Mouse (Mus musculus): ENCODE data around the gene Adgrv1. TPM values are rescaled to one million over a fixed set of nuclear protein-coding genes. Genes with fewer than 3 reads are reported as not detected.

Adgrv1 gene
- polyA plus RNA-seq, 1 experiment from 2014 or later = 2.8 TPM

DNA sequence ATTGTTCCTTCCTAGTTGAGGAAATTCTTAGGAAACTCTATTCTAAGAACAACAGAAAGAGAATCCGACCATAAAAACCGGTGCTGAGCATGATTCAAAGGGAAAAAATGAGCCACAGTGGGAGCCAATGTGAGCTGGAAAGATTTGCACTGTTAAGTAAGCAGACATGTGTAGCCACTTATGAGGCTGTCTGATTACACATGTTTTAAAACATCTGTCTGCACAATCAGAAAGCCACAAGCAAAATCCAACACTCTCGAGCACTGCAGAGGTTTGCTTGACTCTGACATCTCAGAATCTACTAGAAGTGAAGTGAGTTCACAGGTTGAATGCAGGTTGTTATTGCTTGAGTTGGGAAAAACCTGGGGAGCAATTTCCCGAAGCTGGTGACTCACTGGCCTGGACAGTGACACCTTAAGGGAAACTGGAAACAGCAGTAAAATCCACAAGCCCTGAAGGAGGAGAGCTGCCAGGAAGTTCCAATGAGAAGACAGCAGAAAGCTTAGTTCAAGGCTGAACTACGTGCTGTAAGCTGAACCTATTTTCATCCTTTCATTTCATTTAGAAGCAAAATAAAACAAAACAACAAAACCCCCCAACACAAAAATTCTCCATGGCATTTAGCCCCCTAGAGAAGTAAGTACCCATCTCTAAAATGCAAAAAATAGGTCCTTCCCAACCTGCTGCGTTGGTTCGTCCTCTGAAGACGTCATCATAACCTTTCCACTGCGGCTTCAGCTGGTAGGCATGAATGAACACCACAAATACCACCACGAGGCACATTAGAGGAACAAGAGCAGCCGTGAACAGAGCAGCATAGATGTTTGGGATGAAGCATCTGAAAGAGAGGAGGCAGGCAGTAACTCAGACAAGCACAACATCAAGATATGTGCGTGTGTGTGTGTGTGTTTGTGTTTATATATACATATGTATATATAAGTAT lies 450.7 kb downstream of the Adgrv1 start:
- no peak overlapping the region for H3K4me3 ChIP-seq (ENCODE audit: low read depth, low read length)
- no peaks in the 10 kb centered on the region for H3K27me3 ChIP-seq (ENCODE audit: control insufficient read depth, insufficient read depth, low read length)
- 69% methylated on average over 12 of the region's 12 CpGs for WGBS
- H3K27ac ChIP-seq (ENCODE audit: low read length) = peak overlapping the region; percentile 21; the same call in 1 of the 2 replicates
- ATAC-seq (ENCODE audit: insufficient number of reproducible peaks, insufficient read depth, low FRiP score, low read depth) = no peak; the same call in 1 of the 2 replicates
- H3K9me3 ChIP-seq (ENCODE audit: control insufficient read depth, low read depth, low read length) = no peaks in the 10 kb centered on the region
- no peaks in the 10 kb centered on the region for H3K36me3 ChIP-seq (ENCODE audit: control insufficient read depth, insufficient read depth, low read length)
- 0 out of 2 replicates have a peak, but pooled peaks cover 3% of the 10 kb centered on the region for H3K4me1 ChIP-seq (ENCODE audit: control insufficient read depth, insufficient read depth, low read length)
- no peak overlapping the region for H3K4me2 ChIP-seq (replicated peaks; ENCODE audit: low read depth, low read length)
- no peak overlapping the region for H3K9ac ChIP-seq (replicated peaks; ENCODE audit: low read depth, low read length)

DNA sequence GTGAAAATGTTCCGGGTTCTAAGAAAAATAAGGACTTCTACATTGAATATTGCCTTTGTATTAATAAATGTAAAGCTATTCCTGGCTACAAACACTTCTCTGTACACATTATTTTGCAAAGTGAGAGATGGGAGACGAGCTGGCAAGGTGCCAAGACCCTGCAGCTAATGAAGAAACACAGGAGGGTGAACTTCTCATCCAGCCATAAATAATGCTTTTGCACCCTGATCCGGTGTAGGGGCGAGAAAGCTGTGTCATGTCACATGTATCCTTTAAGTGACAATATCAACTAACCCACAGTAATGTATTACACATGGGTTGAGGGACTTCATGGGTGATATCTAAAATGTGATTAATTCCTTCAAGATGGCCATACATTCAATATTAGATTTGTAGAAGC lies 451.5 kb downstream of the Adgrv1 start:
- Histone ChIP-seq H3K4me1 (ENCODE audit: control insufficient read depth, insufficient read depth, low read length) (0 out of 2 replicates have a peak, but pooled peaks cover 3% of the 10 kb centered on the region), H3K4me2 (replicated peaks; ENCODE audit: low read depth, low read length) (no peak overlapping the region), H3K9ac (replicated peaks; ENCODE audit: low read depth, low read length) (no peak overlapping the region), H3K9me3 (ENCODE audit: control insufficient read depth, low read depth, low read length) (no peaks in the 10 kb centered on the region), H3K36me3 (ENCODE audit: control insufficient read depth, insufficient read depth, low read length) (no peaks in the 10 kb centered on the region), H3K4me3 (ENCODE audit: low read depth, low read length) (no peak overlapping the region), H3K27ac (ENCODE audit: low read length) (no peak overlapping the region; the same call in 1 of the 2 replicates), H3K27me3 (ENCODE audit: control insufficient read depth, insufficient read depth, low read length) (no peaks in the 10 kb centered on the region)
- no peak for ATAC-seq (ENCODE audit: insufficient number of reproducible peaks, insufficient read depth, low FRiP score, low read depth)
- WGBS = 60% methylated on average over 4 of the region's 4 CpGs

DNA sequence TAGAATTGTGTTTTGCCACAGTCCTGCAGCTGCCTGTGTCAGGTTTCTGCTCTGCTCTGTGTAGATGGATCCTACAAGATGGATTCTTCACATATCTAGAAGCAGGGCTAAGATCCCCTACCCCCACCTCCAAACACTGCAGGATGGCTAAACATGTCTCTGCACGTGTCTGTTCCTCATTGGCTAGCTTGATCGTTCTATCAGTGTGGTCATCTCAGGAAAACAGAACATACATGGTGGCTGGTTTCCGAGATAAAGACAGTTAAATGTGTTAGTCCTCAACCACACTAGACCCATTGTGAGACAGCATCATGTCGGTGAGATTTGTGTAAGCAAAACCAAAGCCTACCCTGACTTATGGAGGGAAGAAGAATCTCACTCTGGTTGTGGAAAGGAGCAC lies 456.1 kb downstream of the Adgrv1 start:
- 0 out of 2 replicates have a peak, but pooled peaks cover 3% of the 10 kb centered on the region for H3K4me1 ChIP-seq (ENCODE audit: control insufficient read depth, insufficient read depth, low read length)
- no peak overlapping the region for H3K4me2 ChIP-seq (replicated peaks; ENCODE audit: low read depth, low read length)
- H3K9me3 ChIP-seq (ENCODE audit: control insufficient read depth, low read depth, low read length) = no peaks in the 10 kb centered on the region
- ATAC-seq (ENCODE audit: insufficient number of reproducible peaks, insufficient read depth, low FRiP score, low read depth) = no peak
- no peak overlapping the region for H3K27ac ChIP-seq (ENCODE audit: low read length)
- H3K36me3 ChIP-seq (ENCODE audit: control insufficient read depth, insufficient read depth, low read length) = no peaks in the 10 kb centered on the region
- 86% methylated on average over 4 of the region's 4 CpGs for WGBS
- no peak overlapping the region for H3K4me3 ChIP-seq (ENCODE audit: low read depth, low read length)
- H3K9ac ChIP-seq (replicated peaks; ENCODE audit: low read depth, low read length) = no peak overlapping the region
- H3K27me3 ChIP-seq (ENCODE audit: control insufficient read depth, insufficient read depth, low read length) = no peaks in the 10 kb centered on the region

DNA sequence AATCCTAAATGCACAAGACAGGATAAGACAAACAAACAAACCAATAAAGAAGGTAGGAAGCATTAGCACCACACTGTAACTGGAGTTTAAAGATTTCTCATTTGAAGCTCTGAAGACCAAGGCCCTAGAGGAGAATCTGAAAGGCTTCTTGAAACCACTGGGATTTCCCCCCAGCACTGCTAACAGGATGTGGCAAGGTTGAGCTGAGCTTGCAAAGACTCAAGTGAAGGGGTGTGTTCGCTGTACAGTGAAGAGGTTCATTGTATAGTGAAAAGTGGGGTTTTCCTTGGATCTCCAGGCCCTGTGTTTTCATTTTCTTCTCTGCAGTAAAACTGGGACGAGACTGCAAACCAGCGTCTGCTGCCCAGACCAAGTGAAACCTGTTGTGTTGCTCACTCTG lies 456.9 kb downstream of the Adgrv1 start:
- no peak for ATAC-seq (ENCODE audit: insufficient number of reproducible peaks, insufficient read depth, low FRiP score, low read depth)
- WGBS = 73% methylated on average over 3 of the region's 3 CpGs
- no peak overlapping the region for H3K27ac ChIP-seq (ENCODE audit: low read length)
- H3K4me2 ChIP-seq (replicated peaks; ENCODE audit: low read depth, low read length) = no peak overlapping the region
- no peaks in the 10 kb centered on the region for H3K9me3 ChIP-seq (ENCODE audit: control insufficient read depth, low read depth, low read length)
- no peak overlapping the region for H3K9ac ChIP-seq (replicated peaks; ENCODE audit: low read depth, low read length)
- H3K36me3 ChIP-seq (ENCODE audit: control insufficient read depth, insufficient read depth, low read length) = no peaks in the 10 kb centered on the region
- no peaks in the 10 kb centered on the region for H3K4me1 ChIP-seq (ENCODE audit: control insufficient read depth, insufficient read depth, low read length)
- H3K27me3 ChIP-seq (ENCODE audit: control insufficient read depth, insufficient read depth, low read length) = no peaks in the 10 kb centered on the region
- no peak overlapping the region for H3K4me3 ChIP-seq (ENCODE audit: low read depth, low read length)

DNA sequence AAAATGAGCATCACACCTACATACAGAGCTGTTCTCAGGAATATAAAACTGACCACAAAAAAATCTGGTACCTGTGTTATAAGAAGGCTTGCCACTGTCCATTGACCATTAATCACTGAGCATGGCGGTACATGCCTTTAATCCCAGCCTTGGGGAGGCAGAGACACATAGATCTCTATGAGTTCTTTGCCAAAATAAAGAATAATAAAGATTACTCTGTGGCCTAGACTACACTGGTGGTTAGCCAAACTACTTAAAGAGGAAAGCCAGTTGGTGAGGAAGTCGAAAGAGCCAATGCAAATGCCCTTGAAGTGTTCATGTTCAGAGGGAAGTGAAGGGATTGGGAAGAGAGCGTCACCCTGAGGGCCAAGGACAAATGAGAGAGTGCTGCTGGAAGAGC lies 461.8 kb downstream of the Adgrv1 start:
- Histone ChIP-seq H3K4me1 (ENCODE audit: control insufficient read depth, insufficient read depth, low read length) (no peaks in the 10 kb centered on the region), H3K4me3 (ENCODE audit: low read depth, low read length) (no peak overlapping the region), H3K27ac (ENCODE audit: low read length) (peak overlapping the region; percentile 64; the same call in 1 of the 2 replicates), H3K36me3 (ENCODE audit: control insufficient read depth, insufficient read depth, low read length) (no peaks in the 10 kb centered on the region), H3K27me3 (ENCODE audit: control insufficient read depth, insufficient read depth, low read length) (no peaks in the 10 kb centered on the region), H3K9me3 (ENCODE audit: control insufficient read depth, low read depth, low read length) (no peaks in the 10 kb centered on the region), H3K9ac (replicated peaks; ENCODE audit: low read depth, low read length) (no peak overlapping the region), H3K4me2 (replicated peaks; ENCODE audit: low read depth, low read length) (no peak overlapping the region)
- ATAC-seq (ENCODE audit: insufficient number of reproducible peaks, insufficient read depth, low FRiP score, low read depth) = no peak
- WGBS = 75% methylated on average over 3 of the region's 3 CpGs

DNA sequence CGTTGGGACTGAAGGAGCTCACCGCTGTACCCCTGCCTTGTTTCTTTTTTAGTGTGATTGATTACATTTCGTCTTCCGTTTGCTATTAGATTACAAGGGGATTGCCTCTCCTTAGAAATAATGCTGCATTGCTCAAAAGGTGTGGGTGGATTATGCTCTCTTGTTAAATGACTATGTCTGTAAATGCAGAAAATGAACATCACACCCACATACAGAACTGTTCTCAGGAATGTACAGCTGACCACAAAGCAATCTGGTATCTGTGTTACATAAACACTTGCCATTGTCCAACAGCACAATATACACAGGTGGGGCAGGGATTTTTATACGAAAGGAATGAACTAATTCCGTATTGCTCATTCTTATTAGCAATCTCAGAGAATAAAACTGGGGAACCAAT lies 465.5 kb downstream of the Adgrv1 start:
- Histone ChIP-seq H3K4me3 (ENCODE audit: low read depth, low read length) (no peak overlapping the region), H3K4me2 (replicated peaks; ENCODE audit: low read depth, low read length) (no peak overlapping the region), H3K4me1 (ENCODE audit: control insufficient read depth, insufficient read depth, low read length) (no peaks in the 10 kb centered on the region), H3K9ac (replicated peaks; ENCODE audit: low read depth, low read length) (no peak overlapping the region), H3K27ac (ENCODE audit: low read length) (no peak overlapping the region), H3K27me3 (ENCODE audit: control insufficient read depth, insufficient read depth, low read length) (no peaks in the 10 kb centered on the region), H3K9me3 (ENCODE audit: control insufficient read depth, low read depth, low read length) (no peaks in the 10 kb centered on the region), H3K36me3 (ENCODE audit: control insufficient read depth, insufficient read depth, low read length) (no peaks in the 10 kb centered on the region)
- WGBS = 38% methylated on average over 6 of the region's 6 CpGs
- ATAC-seq (ENCODE audit: insufficient number of reproducible peaks, insufficient read depth, low FRiP score, low read depth) = no peak

DNA sequence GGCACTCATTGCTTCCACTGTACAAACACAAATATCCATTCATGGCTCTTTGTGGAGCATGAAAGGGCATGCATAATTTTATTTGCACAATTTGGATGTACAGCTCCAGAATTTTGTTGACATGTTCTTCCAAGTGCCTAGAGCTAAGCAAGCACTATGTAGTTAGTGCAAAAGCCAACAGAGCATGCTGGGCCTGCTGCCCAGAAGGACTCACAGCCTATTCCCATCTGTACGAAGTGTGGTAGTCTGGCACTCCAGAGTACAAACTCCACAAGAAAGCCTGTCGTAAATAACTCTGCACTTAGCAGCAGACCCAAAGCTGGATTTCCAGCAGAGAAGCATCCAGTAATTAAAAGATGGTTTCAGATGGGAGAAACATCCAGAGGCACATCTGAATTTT lies 473.1 kb downstream of the Adgrv1 start:
- no peaks in the 10 kb centered on the region for H3K9me3 ChIP-seq (ENCODE audit: control insufficient read depth, low read depth, low read length)
- H3K27ac ChIP-seq (ENCODE audit: low read length) = no peak overlapping the region
- H3K4me1 ChIP-seq (ENCODE audit: control insufficient read depth, insufficient read depth, low read length) = no peaks in the 10 kb centered on the region
- no peaks in the 10 kb centered on the region for H3K36me3 ChIP-seq (ENCODE audit: control insufficient read depth, insufficient read depth, low read length)
- H3K27me3 ChIP-seq (ENCODE audit: control insufficient read depth, insufficient read depth, low read length) = no peaks in the 10 kb centered on the region
- H3K4me3 ChIP-seq (ENCODE audit: low read depth, low read length) = no peak overlapping the region
- WGBS = 52% methylated on average over 2 of the region's 2 CpGs
- ATAC-seq (ENCODE audit: insufficient number of reproducible peaks, insufficient read depth, low FRiP score, low read depth) = no peak
- H3K9ac ChIP-seq (replicated peaks; ENCODE audit: low read depth, low read length) = no peak overlapping the region
- H3K4me2 ChIP-seq (replicated peaks; ENCODE audit: low read depth, low read length) = no peak overlapping the region

DNA sequence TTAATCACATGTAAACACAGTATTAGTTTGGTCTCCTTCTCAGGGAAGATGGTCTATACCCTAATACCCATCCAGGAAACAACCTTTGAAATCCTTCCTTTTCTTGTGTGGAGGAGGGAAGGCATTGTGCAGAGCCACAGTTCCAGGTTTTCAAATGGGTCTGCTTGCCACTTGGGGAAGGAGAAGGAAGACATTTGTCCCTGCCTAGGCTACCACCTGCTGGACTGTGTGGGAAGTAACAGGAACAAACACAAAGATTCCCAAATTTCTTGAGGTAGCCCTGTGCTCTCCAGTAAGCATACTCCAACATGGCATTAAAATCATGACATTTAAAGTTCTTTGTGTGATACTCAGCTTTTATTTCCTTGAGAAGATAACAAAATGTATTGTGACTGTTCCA lies 477.6 kb downstream of the Adgrv1 start:
- H3K4me1 ChIP-seq (ENCODE audit: control insufficient read depth, insufficient read depth, low read length) = no peaks in the 10 kb centered on the region
- no peak overlapping the region for H3K9ac ChIP-seq (replicated peaks; ENCODE audit: low read depth, low read length)
- no peaks in the 10 kb centered on the region for H3K9me3 ChIP-seq (ENCODE audit: control insufficient read depth, low read depth, low read length)
- H3K4me3 ChIP-seq (ENCODE audit: low read depth, low read length) = no peak overlapping the region
- no peak overlapping the region for H3K4me2 ChIP-seq (replicated peaks; ENCODE audit: low read depth, low read length)
- H3K27ac ChIP-seq (ENCODE audit: low read length) = no peak overlapping the region
- ATAC-seq (ENCODE audit: insufficient number of reproducible peaks, insufficient read depth, low FRiP score, low read depth) = 0 out of 2 replicates have a peak, but pooled peaks have one; percentile 49
- H3K36me3 ChIP-seq (ENCODE audit: control insufficient read depth, insufficient read depth, low read length) = no peaks in the 10 kb centered on the region
- no peaks in the 10 kb centered on the region for H3K27me3 ChIP-seq (ENCODE audit: control insufficient read depth, insufficient read depth, low read length)

All from stomach, embryonic 14.5 days (tissue).